Mouse (Mus musculus): ENCODE data around the gene Mypn.

DNA sequence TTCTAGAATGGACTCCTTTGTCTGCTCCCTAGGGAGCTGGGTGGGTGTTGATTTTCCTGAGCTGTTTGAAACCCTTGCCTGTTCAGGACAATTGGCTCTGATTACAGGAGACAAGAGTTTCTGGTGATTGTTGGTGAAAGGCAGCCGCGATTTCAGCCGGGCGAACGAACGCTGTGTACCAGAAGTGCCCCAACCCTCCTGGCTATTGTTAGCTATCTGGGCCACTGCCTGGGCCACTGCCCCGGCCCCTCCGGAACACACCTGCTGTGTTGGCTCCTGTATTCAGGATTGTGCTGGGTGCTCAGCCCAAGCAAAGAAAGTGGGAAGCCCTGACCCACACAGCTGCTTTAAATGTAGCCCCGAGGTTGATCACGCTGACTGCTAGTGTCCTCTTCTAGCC, 24.2 kb downstream of the Mypn start:
- TF ChIP-seq POLR2A (IDR thresholded peaks at IDR 0.05; ENCODE audit: low read depth, low read length) (no peak), CTCF (IDR thresholded peaks at IDR 0.05; ENCODE audit: borderline replicate concordance, insufficient read depth, low read length) (no peak)
